Mouse (Mus musculus): ENCODE data around the gene Nccrp1.

- no peak for TF ChIP-seq CTCF (IDR thresholded peaks at IDR 0.05; ENCODE audit: extremely low read depth, insufficient read depth, insufficient read length, insufficient replicate concordance)
- TF ChIP-seq POLR2A (IDR thresholded peaks at IDR 0.05; ENCODE audit: low read depth, low read length) = no peak
Observed at GRCm38 (mm10) chr7:28546649-28547048, 405 bp downstream of the Nccrp1 start.
